Mouse (Mus musculus) cortical plate, adult 2 months (tissue): ENCODE measurements around the gene Acvr1.

Source experiments
- CTCF ChIP-seq: fragments of 200-500 bp; IDR thresholded peaks from 2 replicates; pipeline ENCODE4 v1.5.1; 2011; ENCODE audit warnings: mild to moderate bottlenecking, control low read depth, low read length; ENCODE audit not compliant: insufficient read depth; ENCODE audit errors: extremely low read depth
- POLR2A ChIP-seq: fragments of 200-500 bp; IDR thresholded peaks from 2 replicates; pipeline ENCODE4 v1.6.1; 2011; ENCODE audit warnings: mild to moderate bottlenecking, low read length, control low read depth; ENCODE audit not compliant: insufficient read depth; ENCODE audit errors: extremely low read depth

GRCm38 (mm10) chr2:58527786-58528185 is 39.2 kb downstream of the Acvr1 start:
- TF ChIP-seq CTCF (no peak), POLR2A (no peak)
